Mouse (Mus musculus) forebrain, embryonic 16.5 days (tissue): ENCODE results near the gene Hnrnpul1. TPM values are rescaled to one million over a fixed set of nuclear protein-coding genes. Genes with fewer than 3 reads are reported as not detected.
"Not testable (repeated sequence)": the region's sequence is repeated elsewhere in the genome, so short reads cannot be mapped to it uniquely, and the experiment has no call there.

Source experiments
- ATAC-seq: fragments of 200-750 bp; cut with Nextera tagmentation; 2 replicates; pipeline ENCODE4 v1.8.0; 2017; ENCODE audit warnings: mild to moderate bottlenecking, moderate library complexity
- H3K27ac ChIP-seq: fragments of 300-500 bp; sonication (generic); 2 replicates; pipeline ENCODE4 v1.5.1; 2014; ENCODE audit warnings: low read length, control low read depth
- H3K27me3 ChIP-seq: fragments of 300-500 bp; sonication (generic); replicated peaks from 2 replicates; pipeline ENCODE4 v1.6.1; 2014; ENCODE audit warnings: low read length; ENCODE audit not compliant: control insufficient read depth, insufficient read depth
- H3K36me3 ChIP-seq: fragments of 300-500 bp; sonication (generic); 2 replicates; pipeline ENCODE4 v1.6.1; 2014; ENCODE audit not compliant: control insufficient read depth, insufficient read depth
- H3K4me1 ChIP-seq: fragments of 300-500 bp; sonication (generic); replicated peaks from 2 replicates; pipeline ENCODE4 v1.6.1; 2014; ENCODE audit warnings: low read length; ENCODE audit not compliant: control insufficient read depth, insufficient read depth
- H3K4me2 ChIP-seq: fragments of 300-500 bp; sonication (generic); 2 replicates; pipeline ENCODE4 v1.6.1; 2014; ENCODE audit warnings: mild to moderate bottlenecking, low read length, control low read depth
- H3K4me3 ChIP-seq: fragments of 300-500 bp; sonication (generic); replicated peaks from 2 replicates; pipeline ENCODE4 v1.5.1; 2014; ENCODE audit warnings: mild to moderate bottlenecking, low read length, control low read depth
- H3K9ac ChIP-seq: fragments of 300-500 bp; sonication (generic); replicated peaks from 2 replicates; pipeline ENCODE4 v1.6.1; 2014; ENCODE audit warnings: low read depth, low read length, control low read depth
- H3K9me3 ChIP-seq: fragments of 300-500 bp; sonication (generic); 2 replicates; pipeline ENCODE4 v1.6.1; 2016; ENCODE audit warnings: low read length; ENCODE audit not compliant: control insufficient read depth
- whole genome bisulfite sequencing: fragments of 180-500 bp; shearing (Covaris S2); extraction: QIAGEN DNeasy Blood & Tissue Kit; methylation state at CpG from one replicate; pipeline ENCODE4 v1.1.7; 2014; 5-methylcytosine and 5-hydroxymethylcytosine counted together
- polyA plus RNA-seq: library from polyadenylated mRNA; unstranded; fragments of >200 nt; fragmentation: Nextera tagmentation; extraction: Ambion mirVana; gene quantifications from 2 replicates; pipeline ENCODE4 v1.2.1, GENCODE M21; 2015

The Hnrnpul1 gene
- polyA plus RNA-seq: 44.2 and 46.6 TPM in 2 replicates

- peak within 1 kb of the TSS; percentile 98 for H3K27ac ChIP-seq
- ATAC-seq: peak; percentile 93
- under 1% methylated on average over 55 of the region's 55 CpGs for WGBS
- H3K4me1 ChIP-seq: peaks cover 25% of the 10 kb centered on the region
- no peaks in the 10 kb centered on the region for H3K9me3 ChIP-seq
- peak within 1 kb of the TSS; percentile 98 for H3K9ac ChIP-seq
- H3K27me3 ChIP-seq: no peaks in the 10 kb centered on the region
- H3K36me3 ChIP-seq: peaks cover 3% of the 10 kb centered on the region; the same call in 1 of the 2 replicates
- peak within 1 kb of the TSS; percentile 97 for H3K4me3 ChIP-seq
- peak within 1 kb of the TSS; percentile 96 for H3K4me2 ChIP-seq
Observed at GRCm38 (mm10) chr7:25754738-25755467, at the start of gene Hnrnpul1. TSS of gene Hnrnpul1 (minus strand) at chr7:25754757.

DNA sequence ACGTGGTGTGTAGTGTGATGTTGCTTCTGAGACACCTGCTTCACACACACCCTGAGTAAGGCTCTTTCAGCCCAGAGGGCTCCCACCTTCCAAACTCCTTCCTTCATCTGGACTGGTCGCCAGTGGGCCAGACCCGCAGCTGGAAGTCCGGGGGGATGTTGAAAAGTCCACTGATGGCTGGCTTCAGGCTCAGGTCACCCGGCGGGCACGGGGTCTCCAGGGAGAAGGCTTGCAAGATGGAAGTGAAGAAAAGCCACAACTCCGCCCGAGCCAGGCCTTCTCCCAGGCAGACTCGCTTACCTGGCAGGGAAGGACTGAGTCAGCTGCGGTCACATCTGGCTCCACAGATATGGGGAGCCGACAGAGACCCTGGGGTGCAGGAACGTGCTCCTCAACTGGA, 48.9 kb upstream of the Hnrnpul1 start:
- Histone ChIP-seq H3K4me2 (no peak overlapping the region), H3K27me3 (no peaks in the 10 kb centered on the region), H3K9me3 (no peaks in the 10 kb centered on the region; the same call in 1 of the 2 replicates), H3K27ac (no peak overlapping the region), H3K4me1 (0 out of 2 replicates have a peak, but pooled peaks cover 4% of the 10 kb centered on the region), H3K36me3 (no peaks in the 10 kb centered on the region), H3K9ac (no peak overlapping the region), H3K4me3 (no peak overlapping the region)
- 88% methylated on average over 13 of the region's 13 CpGs for WGBS
- ATAC-seq: no peak

DNA sequence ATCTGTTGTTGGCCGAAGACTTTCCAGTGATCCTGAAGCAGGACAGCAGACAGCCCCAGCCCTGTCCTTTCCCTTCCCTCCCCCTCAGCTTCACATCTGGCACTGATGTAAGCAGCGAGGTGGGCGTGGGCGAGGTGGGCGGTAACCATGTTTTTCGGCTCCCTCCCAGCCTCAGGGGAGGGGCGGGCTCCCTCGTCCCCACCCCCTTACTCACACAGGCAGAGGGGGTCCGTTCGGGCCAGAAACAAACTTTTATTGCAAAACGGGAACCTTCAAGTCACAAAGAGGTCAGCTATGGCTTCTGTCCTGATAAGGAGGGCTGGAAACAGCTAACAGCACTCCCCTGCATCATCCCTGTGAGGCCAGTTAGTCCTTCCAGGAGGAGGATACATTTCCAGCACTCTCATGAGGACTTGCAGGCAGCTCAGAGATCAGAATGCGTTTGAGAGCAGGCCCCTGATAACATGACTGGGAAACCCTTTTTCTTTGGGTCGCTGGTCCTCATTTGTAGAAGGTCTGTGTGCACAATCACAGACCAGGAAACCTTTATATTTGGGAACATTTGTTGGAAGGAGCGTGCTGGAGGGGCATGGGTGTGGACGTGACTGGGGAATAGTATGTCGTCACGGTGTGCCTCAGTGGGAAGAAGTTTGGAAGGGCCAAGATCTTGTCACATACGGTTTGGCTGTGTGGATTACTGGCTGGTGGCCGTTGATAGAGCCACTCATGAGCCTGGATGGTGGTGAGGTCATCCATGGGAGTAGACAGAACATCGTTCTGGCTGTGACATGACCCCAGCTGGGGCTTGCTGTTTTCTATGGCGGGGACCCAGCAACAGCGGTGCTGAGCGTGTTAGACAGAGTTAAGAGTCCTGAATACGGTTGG, 47.9 kb upstream of the Hnrnpul1 start:
- Histone ChIP-seq H3K4me1 (0 out of 2 replicates have a peak, but pooled peaks cover 4% of the 10 kb centered on the region), H3K36me3 (no peaks in the 10 kb centered on the region), H3K4me2 (no peak overlapping the region), H3K9me3 (no peaks in the 10 kb centered on the region; the same call in 1 of the 2 replicates), H3K4me3 (no peak overlapping the region), H3K27ac (no peak overlapping the region), H3K9ac (0 out of 2 replicates have a peak overlapping the region, but pooled peaks have one; percentile 5), H3K27me3 (no peaks in the 10 kb centered on the region)
- 37% methylated on average over 24 of the region's 24 CpGs for WGBS
- no peak for ATAC-seq

DNA sequence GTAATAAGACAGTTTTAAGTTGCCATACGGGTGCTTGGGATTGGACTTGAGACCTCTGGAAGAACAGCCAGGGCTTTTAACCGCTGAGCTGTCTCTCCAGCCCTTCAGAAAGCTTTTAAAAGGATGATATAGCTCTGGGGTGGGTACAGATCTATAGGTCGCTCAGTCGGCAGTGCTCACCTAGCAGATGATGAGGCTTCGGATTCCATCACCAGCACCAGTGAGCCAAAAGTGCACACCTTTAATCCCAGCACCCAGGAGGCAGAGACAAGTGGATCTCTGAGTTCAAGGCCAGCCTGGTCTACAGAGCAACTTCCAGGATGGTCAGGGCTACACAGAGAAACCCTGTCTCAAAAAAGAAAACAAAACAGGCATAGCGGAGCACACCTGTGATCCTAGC, 46.5 kb upstream of the Hnrnpul1 start:
- no peak for ATAC-seq
- Histone ChIP-seq H3K27ac (no peak overlapping the region), H3K4me1 (0 out of 2 replicates have a peak, but pooled peaks cover 4% of the 10 kb centered on the region), H3K36me3 (no peaks in the 10 kb centered on the region), H3K27me3 (no peaks in the 10 kb centered on the region), H3K9ac (no peak overlapping the region), H3K4me3 (no peak overlapping the region), H3K4me2 (no peak overlapping the region), H3K9me3 (no peaks in the 10 kb centered on the region; the same call in 1 of the 2 replicates)
- 92% methylated on average over 6 of the region's 6 CpGs for WGBS

GRCm38 (mm10) chr7:25799369-25799768, 44.8 kb upstream of the Hnrnpul1 start:
- Histone ChIP-seq H3K4me1 (no peaks in the 10 kb centered on the region), H3K4me2 (no peak overlapping the region), H3K36me3 (no peaks in the 10 kb centered on the region), H3K9me3 (no peaks in the 10 kb centered on the region; the same call in 1 of the 2 replicates), H3K9ac (no peak overlapping the region), H3K27ac (no peak overlapping the region), H3K4me3 (no peak overlapping the region), H3K27me3 (no peaks in the 10 kb centered on the region)
- 94% methylated on average over 1 of the region's 1 CpGs for WGBS
- ATAC-seq: no peak

GRCm38 (mm10) chr7:25798540-25798939, 44.0 kb upstream of the Hnrnpul1 start:
- H3K4me3 ChIP-seq: no peak overlapping the region
- no peak overlapping the region for H3K9ac ChIP-seq
- WGBS: 92% methylated on average over 2 of the region's 2 CpGs
- ATAC-seq: no peak
- H3K27me3 ChIP-seq: no peaks in the 10 kb centered on the region
- H3K4me1 ChIP-seq: no peaks in the 10 kb centered on the region
- H3K9me3 ChIP-seq: no peaks in the 10 kb centered on the region; the same call in 1 of the 2 replicates
- no peak overlapping the region for H3K27ac ChIP-seq
- H3K4me2 ChIP-seq: no peak overlapping the region
- no peaks in the 10 kb centered on the region for H3K36me3 ChIP-seq

DNA sequence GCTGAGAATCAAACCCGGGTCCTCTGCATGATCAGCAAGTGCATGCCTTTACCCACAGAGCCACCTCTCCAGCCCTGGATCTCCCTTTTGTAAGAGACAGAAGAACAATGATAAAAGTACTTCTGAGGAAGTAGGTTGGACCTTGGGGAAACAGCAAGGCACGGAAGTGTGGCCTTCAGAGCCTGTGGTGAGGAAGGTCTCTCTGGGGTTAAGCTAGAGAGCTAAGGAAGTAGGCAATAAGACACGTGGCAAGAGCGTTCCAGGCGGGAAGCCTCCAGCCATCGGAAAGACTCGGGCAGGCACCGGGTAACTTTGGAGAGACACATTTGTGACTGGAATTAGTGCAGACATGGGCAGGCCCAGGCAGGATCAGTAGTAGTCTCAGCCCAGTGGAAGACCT, 40.2 kb upstream of the Hnrnpul1 start:
- H3K27me3 ChIP-seq: no peaks in the 10 kb centered on the region
- ATAC-seq: no peak
- no peak overlapping the region for H3K9ac ChIP-seq
- no peaks in the 10 kb centered on the region for H3K4me1 ChIP-seq
- H3K36me3 ChIP-seq: no peaks in the 10 kb centered on the region
- H3K4me3 ChIP-seq: no peak overlapping the region
- no peak overlapping the region for H3K27ac ChIP-seq
- WGBS: 89% methylated on average over 8 of the region's 8 CpGs
- no peak overlapping the region for H3K4me2 ChIP-seq
- no peaks in the 10 kb centered on the region; the same call in 1 of the 2 replicates for H3K9me3 ChIP-seq

- no peak for ATAC-seq
- Histone ChIP-seq H3K4me3 (no peak overlapping the region), H3K36me3 (no peaks in the 10 kb centered on the region), H3K27me3 (no peaks in the 10 kb centered on the region), H3K9me3 (no peaks in the 10 kb centered on the region; the same call in 1 of the 2 replicates), H3K9ac (no peak overlapping the region), H3K4me1 (peaks cover 5% of the 10 kb centered on the region), H3K4me2 (no peak overlapping the region), H3K27ac (no peak overlapping the region)
- WGBS: 65% methylated on average over 3 of the region's 3 CpGs
Observed at GRCm38 (mm10) chr7:25793679-25794078, 39.1 kb upstream of the Hnrnpul1 start.

DNA sequence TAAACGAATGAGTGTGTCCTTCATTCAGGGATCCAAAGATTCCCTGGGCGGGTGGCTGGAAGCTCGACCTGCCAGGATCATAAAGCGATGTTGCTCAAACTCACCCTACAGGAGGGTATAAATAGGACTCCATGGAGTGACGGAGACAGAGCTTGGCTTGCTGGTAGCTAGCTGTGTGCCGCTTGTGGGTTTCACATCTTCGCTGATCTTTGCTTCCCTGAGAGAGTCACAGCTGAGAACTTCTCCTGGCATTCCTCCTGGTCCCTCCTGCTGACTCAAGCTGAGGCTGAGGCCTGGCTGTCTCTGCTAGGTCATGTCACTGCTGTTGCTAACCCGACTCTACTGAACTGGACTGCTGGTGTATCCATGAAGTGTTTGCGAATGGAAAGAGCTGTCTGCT, 38.4 kb upstream of the Hnrnpul1 start:
- H3K27me3 ChIP-seq, H3K4me2 ChIP-seq, H3K9me3 ChIP-seq, H3K4me3 ChIP-seq, H3K36me3 ChIP-seq, ATAC-seq, H3K27ac ChIP-seq, H3K9ac ChIP-seq: not testable (repeated sequence)
- H3K4me1 ChIP-seq: peaks cover 12% of the 10 kb centered on the region
- WGBS: 79% methylated on average over 9 of the region's 9 CpGs
